Comparison of ENCODE assay signal across 11 mouse cellular contexts in the genomic region with DNA sequence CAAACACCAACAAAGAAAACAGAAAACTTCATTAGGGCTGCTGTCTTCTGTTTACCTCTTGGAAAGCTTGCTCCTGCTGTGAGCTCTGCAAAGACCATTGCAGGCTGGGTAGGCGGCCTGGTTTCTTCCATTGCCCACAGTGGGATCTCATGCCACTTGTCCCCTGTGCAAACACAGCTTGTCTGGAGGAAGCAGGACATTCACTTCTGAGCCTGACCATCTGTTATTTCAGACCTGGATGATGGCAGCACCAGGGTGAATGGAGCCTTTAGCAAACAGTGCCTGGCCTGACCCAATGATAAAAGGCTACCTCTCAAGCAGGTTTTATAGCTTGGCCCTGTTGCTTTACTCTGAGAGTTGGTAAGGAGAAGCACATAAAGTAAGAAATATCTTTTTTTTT.
"Had no signal": no experiment of that assay in that cellular context is flagged by ENCODE, and none has a peak within 500 bp of the region (broad histone marks: within the 10 kb centered on the region; RNA-seq: fewer than 3 reads in every experiment).

No protein-coding gene starts in this region.

- H3K27ac ChIP-seq: limb, embryonic 15.5 days; liver, embryonic 12.5 days; lung, embryonic 15.5 days; neural tube, embryonic 15.5 days had no signal

- H3K36me3 ChIP-seq: limb, embryonic 15.5 days; liver, embryonic 12.5 days; lung, embryonic 15.5 days; neural tube, embryonic 15.5 days had no signal

- DNase-seq: kidney, adult 8-10 months; kidney, postnatal 25 days; midbrain, embryonic 14.5 days; right cerebral cortex, adult 18-20 months; thymus, adult 18-20 months; thymus, postnatal 14 days had no signal

- H3K4me2 ChIP-seq: limb, embryonic 15.5 days; liver, embryonic 12.5 days; lung, embryonic 15.5 days; neural tube, embryonic 15.5 days had no signal

- H3K9me3 ChIP-seq: limb, embryonic 15.5 days; liver, embryonic 12.5 days; lung, embryonic 15.5 days; neural tube, embryonic 15.5 days had no signal

- H3K9ac ChIP-seq: limb, embryonic 15.5 days; liver, embryonic 12.5 days; lung, embryonic 15.5 days; neural tube, embryonic 15.5 days had no signal

- ATAC-seq: liver, embryonic 12.5 days had no signal

- H3K27me3 ChIP-seq: limb, embryonic 15.5 days; liver, embryonic 12.5 days; lung, embryonic 15.5 days; neural tube, embryonic 15.5 days had no signal

- H3K4me3 ChIP-seq: limb, embryonic 15.5 days; liver, embryonic 12.5 days; lung, embryonic 15.5 days; myocyte; neural tube, embryonic 15.5 days had no signal
